Mouse (Mus musculus) WW6 (cell line): Measurements from ENCODE around the gene Npnt.

Source experiments
- DNase-seq: peaks from one replicate; pipeline ENCODE4 v3.0.0-alpha.2; 2013; ENCODE audit warnings: low read depth, low spot score

Npnt gene

DNA sequence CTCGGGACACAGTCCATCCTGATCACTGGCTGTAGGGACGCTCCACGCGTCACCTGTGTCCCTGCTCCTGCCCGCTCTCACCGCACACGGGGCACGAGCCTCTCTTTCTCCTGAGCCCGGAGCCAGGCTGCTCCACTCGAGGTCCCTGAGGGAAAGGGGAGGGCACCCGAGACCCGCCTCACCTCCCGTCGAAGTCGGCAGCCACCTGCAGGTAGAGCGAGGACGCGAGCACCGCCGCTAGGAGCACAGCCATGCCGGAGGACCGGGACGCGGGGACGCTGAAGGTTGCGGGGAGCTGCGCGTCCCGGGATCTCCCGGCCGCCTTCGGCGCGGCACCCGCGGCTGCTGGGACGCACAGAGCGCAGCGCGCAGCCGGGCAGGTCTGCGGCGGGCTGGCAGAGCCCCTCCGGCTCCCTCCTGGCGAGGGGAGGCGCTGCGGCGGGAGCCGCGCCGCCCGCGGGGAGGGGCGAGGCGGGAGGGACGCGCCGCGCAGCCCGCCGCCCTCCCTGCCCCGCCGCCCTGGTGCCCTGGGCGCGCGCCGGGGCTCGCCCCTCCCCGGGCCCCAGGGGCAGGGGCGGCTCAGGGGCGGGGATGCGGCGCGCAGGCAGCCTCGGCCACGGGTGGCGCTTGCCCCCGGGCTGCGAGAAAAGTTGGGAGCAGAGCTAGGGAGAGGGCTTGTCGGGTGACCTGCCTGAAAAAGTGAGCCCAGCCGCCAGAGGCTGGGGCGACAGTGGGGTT is at the start of gene Npnt:
Gene Npnt (minus strand): TSS at position 501 of the 738 bp plus-strand sequence.
- DNase-seq: peak; percentile 33

DNA sequence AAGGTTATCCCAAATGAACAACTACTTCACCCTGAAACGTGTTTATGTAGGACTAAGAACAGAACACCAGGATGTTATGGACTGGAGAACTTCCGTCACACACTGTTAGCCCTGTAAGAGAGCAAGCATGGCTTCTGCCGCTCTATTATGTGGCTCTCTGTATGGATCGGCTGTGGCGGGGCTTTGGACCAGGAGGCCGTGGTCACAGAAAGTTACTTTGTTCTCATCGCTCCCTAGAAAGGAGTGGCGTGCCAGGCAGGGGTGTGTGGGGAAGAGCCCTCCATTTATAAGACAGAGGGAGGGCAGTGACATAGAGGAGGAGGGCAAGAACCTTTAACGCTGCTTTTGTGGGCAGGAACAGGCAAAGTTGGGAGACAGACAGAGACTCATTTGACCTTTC is 46.2 kb upstream of the Npnt start:
- no peak for DNase-seq

GRCm38 (mm10) chr3:132995904-132996267 is 45.8 kb upstream of the Npnt start:
- DNase-seq: no peak

GRCm38 (mm10) chr3:132995172-132995903 is 45.2 kb upstream of the Npnt start:
- no peak for DNase-seq

- DNase-seq: no peak
These were observed 36.1 kb upstream of the Npnt start for GRCm38 (mm10) chr3:132986188-132986587.

GRCm38 (mm10) chr3:132983845-132984485 is 33.9 kb upstream of the Npnt start:
- DNase-seq: no peak

GRCm38 (mm10) chr3:132981968-132982367 is 31.9 kb upstream of the Npnt start:
- no peak for DNase-seq

- no peak for DNase-seq
These were observed 29.8 kb upstream of the Npnt start for GRCm38 (mm10) chr3:132979781-132980461.

DNA sequence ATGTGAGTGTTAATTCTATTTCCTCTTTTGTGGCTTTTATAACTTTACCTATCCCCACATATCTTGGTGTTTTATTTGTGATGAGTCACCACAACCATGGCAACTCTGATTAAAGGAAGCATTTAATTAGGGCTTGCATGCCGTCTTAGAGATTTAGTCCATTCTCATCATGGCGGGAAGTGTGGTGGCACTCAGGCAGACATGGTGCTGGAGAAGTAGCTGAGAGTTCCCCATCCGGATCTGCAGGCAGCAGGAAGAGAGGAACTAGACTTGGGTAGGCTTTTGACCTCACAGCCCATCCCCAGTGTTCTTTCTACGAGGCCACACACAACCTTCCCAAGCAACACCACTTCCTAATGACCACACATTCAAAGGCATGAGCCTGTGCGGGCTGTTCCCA is 16.2 kb upstream of the Npnt start:
- no peak for DNase-seq

DNA sequence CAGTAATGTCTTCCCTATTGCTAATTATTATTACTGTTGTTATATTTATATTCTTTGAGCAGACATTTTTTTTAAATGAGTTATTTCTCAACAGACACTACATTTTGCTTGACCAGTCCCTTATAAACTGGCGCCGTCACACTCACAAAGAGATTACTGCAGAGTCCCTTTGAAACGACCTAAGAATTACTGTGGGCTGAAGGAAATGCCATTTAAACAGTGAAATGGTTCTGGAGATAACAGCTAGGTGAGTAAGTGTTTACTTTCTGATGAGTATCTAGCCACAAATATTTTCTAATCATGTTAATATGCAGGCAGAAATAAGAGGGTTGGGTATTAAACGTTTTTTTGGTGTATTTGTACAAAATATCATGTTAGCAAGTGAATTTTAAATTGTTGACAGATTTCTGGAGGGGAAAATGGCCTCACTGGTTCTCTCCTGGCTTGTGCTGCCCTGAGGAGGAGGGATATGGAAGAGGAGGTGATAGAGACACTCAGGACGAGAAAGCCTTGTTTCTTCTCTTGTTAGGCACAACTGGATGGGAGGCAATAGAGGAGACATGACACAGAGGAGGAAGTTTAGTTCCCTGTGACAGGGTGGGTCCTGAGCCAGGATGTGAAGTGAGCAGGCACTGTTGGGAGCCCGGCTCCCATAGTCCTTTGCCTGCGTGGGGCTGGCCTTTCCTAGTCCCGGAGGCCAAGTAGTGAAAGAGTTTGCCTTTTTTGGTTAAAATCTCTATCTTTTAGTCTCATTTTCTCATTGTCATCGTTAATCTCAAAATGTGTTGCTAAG is 14.8 kb upstream of the Npnt start:
- DNase-seq: no peak

DNA sequence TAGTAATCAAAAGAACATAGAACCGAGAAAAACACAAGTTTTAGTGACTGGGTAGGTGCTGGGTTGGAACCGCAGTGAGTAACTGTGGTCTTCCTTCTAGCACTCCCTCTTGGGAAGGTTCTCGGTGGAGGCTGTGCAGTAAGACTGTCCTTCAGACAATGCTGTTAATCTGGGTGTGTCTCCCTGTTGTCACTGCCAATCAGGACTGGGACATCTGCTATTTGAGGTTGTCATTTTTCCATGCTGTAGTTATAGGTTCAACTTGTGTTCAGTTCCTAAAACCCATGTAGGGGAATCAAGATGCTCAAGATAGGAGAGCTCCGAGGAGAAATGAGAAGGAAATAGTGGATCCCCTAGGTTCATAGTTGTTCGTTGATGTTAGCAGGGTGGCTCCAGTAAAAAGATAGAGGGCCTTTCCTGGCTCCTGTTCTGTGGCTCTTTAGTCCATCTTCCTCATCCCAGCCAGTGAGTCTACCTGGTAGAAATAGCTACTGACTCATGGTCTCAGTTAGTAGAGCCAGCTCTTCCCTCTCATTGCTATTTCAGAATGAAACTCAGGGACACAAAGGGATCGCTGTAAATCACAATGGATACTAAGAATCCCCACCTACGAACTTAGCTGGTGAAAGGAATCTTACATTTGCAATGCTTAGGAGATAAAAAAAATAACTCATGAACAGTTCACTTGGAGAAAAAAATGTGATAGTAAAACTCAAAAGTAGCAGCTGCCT is 12.7 kb upstream of the Npnt start:
- DNase-seq: no peak

GRCm38 (mm10) chr3:132950529-132950880 is 414 bp upstream of the Npnt start:
- DNase-seq: no peak

GRCm38 (mm10) chr3:132949380-132949790 is 706 bp downstream of the Npnt start:
- DNase-seq: peak; percentile 4

- DNase-seq: no peak
These were observed 1.7 kb downstream of the Npnt start for GRCm38 (mm10) chr3:132948298-132948795.

- no peak for DNase-seq
These were observed 4.0 kb downstream of the Npnt start for GRCm38 (mm10) chr3:132946086-132946485.

DNA sequence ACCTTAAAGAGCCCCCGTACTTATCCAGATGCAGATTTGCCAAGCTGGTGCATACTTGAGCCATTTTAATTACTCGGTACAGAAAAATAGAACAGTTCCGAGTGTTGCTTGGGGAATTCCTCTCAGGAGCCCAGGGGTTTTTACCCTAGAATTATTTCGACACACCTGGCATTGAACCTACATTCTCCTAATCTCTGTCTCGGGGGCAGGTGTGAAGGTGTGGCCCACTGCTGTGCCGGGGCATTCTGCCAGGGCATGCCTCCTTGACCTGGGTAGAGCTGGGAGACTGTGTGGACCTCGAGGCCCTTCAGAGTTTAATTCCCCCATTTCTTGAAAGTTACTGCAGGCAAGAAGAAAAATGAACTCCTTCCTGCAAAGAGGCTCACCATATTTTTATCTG is 4.4 kb downstream of the Npnt start:
- no peak for DNase-seq

DNA sequence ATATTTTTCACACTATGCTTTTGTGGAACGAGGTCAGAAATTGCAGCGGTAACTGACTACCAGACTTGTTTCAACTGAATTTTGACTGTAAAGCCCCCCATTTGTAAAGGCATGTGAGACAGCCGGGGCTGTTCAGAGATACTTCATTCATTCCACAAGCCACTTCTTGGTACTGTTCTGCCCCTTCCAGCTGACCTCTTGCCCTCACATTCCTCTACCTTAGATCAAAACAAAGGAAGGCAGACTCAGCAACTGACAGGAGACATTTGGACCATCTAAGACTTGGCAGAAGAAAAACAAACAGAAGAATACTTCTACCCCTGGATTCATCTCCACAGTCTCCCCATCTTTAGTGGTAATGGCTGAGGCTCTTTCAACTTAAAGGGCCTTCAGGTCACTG is 5.5 kb downstream of the Npnt start:
- no peak for DNase-seq

DNA sequence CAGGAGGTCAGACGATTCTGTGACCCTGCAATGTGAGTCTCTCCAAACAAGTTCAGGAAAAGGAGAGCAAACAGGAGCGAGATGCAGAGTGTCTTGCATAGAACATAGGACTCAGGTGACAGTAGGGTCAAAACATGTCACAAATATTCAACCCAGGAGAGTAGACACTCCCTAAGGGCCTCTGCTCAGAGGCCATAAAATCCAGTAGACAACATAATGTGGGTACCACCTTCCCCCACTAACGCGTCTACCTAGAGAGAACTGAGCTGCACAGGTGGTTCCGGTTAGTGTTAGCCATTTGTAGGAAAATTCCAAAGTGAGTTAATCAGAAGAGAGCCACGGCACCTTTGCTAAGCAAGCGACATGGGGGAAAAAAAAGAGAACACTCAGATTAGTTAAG is 5.9 kb downstream of the Npnt start:
- no peak for DNase-seq

DNA sequence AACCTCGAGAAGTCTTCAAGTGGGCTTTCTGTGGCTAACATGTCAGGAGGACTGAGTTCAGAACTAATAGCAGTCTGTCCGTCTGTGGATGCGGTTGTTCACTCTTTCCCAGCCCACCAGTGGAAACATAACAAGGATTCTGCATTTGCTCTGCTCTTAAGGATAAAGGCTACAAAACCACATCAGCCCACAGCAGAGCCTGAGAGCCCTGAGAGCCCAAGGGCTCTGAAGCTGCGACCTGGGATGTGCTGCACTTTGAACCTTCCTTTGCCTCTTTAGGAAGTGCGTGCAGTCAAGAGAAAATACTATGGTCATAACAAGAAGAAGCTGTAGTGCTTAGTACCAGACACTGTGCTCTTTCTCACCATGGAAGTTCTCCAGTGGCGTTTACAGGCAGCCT is 7.3 kb downstream of the Npnt start:
- DNase-seq: no peak

- DNase-seq: no peak
These were observed 9.7 kb downstream of the Npnt start for GRCm38 (mm10) chr3:132940181-132940990.
